Mouse (Mus musculus) adrenal gland, postnatal 14 days (tissue): ENCODE measurements around the gene Sult3a2. TPM values are rescaled to one million over a fixed set of nuclear protein-coding genes. Genes with fewer than 3 reads are reported as not detected.
"Not testable (repeated sequence)": the region's sequence is repeated elsewhere in the genome, so short reads cannot be mapped to it uniquely, and the experiment has no call there.

Source experiments
- DNase-seq: peaks from one replicate; pipeline ENCODE4 v3.0.0; 2021; ENCODE audit warnings: mixed read lengths
- long read RNA-seq, 2 experiments: library from polyadenylated mRNA; stranded (forward); transcript quantifications; one replicate each; pipeline ENCODE4 v2.0.0; 2021
- total RNA-seq: library from RNA; stranded (reverse); gene quantifications from 2 replicates; pipeline ENCODE4 v1.2.3, GENCODE M21; 2021

The Sult3a2 gene
- total RNA-seq = not detected in 2 replicates
- long read RNA-seq, experiment 1 = 0 reads
- long read RNA-seq, experiment 2, partial matches to known transcripts = 0 of 1 reads
- long read RNA-seq, experiment 2, other reads (novel, unspliced or antisense) = 1 of 1 reads

DNA sequence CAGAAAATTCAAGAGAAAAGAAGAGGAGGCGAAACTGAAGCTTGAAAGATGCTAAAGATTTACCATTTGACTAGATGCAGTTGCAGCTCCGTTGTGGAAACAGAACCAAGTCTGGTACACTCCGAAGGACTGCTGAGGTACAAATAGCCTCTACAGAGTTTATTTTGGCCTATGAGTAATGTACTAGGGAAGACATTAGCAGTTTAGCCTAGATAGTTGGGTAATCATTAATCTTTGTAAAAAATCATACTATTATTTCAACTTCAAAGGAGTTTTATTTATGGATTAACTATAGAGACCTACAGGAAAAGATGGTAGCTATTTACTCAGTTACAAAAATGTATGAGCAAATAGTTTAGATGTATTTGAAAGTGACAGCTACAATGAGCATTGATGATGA, at the start of gene Sult3a2:
Gene Sult3a2, minus strand, starts transcription at position 101 of the 400 bp plus-strand sequence.
- no peak for DNase-seq

DNA sequence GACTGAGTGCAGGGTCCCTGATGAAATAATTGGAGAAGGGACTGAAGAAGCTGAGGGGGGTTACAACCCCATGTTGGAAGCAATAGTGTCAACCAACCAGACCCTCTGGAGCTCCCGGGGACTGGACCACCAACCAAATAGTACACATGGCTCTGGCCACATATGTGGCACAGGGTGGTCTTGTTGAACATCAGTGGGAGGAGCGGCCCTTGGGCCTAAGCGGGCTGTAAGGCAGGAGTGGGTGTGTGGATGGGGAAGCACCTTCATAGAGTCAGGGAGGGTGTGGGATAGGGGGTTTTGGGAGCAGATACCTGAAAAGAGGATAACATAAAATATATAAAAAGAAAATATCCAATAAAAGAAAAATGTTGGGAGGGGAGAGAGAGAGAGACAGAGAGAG, 34.4 kb upstream of the Sult3a2 start:
- DNase-seq = no peak

DNA sequence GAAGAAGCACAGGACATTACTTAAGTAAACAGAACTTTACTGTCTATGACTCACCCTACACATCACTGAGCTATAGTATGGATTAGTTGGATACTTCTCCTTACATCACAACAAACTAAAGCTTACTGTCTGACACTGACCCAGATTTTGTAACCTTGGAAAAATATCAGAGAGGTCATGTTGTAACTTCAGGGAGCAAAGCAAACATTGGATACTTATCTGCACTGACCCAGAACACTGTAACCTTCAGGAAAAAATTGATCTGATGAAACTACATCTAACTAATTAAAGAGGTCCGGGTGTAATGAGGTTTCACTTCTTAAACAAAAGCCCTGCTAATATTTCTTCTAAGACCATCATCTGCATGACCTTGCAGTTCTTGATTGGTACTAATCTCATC, 30.4 kb upstream of the Sult3a2 start:
- no peak for DNase-seq

DNA sequence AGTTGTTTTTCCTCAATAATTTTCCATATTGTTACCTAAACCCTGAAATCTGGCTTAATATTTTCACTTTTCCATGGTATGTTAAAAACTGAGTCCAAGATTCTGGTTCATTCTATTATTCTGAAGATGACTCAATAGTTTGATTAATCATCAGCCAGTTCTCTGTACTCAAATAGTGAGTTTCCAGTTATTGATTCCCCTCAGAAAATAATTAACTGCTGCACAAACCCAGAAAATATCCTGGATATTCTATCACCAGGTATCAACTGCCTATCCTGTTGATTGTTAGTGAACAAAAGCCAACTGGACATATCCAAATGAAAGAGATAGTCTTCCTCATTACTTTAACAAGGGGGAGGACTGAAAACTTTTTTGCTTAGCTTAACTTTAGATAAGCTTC, 27.8 kb upstream of the Sult3a2 start:
- DNase-seq = no peak

DNA sequence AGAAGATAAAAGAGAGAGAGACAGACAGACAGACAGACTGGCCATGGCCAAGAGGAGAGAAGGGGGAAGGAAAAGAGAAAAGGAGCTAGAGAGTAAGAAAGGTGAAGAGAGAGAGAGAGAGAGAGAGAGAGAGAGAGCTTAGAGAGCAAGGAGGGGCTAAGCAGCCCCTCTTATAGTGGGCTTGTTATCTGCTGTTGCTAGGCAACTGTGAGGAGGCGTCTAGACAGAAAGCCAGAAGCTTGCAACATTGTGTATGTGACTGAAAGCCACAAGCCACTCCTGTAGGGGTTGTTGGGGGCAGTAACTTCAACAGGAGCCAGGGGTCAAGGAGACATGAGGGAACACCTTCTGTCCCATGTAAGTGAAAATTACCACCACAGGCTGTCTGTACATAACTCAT, 25.3 kb upstream of the Sult3a2 start:
- no peak for DNase-seq

DNA sequence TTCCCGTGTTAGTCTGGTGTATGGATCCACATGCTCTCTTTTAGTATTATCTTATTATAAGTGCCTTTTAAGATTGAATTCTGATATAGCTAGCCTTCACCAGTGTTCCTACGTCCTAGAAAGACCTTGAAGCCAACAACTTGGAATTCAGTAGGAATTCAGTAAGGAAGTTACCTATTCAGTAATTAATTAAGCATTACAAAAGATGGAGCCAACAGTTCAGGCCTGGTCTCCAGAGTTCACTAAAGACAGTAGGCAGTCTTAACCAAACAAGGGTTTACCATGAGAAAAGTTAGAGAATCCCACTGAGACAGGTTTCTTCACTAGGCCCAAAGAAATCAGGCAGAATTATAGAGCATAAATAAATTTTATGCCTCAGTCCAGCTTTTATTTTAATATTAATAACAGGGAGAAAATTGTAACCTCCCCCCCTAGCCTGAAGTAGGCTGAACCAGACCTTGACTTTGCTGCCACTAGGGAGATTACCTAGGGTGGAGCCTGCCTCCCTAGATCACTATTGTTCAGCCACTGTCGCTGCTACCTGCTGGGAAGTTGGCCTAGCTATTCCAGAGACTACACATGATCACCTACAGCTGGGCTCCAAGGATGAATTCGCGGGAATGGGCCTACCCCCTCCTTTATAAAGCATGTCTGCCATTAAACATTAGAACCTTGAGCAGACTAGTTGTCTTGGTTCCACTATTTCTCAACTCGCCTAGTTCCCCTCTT, 10.9 kb upstream of the Sult3a2 start:
- DNase-seq = not testable (repeated sequence)

DNA sequence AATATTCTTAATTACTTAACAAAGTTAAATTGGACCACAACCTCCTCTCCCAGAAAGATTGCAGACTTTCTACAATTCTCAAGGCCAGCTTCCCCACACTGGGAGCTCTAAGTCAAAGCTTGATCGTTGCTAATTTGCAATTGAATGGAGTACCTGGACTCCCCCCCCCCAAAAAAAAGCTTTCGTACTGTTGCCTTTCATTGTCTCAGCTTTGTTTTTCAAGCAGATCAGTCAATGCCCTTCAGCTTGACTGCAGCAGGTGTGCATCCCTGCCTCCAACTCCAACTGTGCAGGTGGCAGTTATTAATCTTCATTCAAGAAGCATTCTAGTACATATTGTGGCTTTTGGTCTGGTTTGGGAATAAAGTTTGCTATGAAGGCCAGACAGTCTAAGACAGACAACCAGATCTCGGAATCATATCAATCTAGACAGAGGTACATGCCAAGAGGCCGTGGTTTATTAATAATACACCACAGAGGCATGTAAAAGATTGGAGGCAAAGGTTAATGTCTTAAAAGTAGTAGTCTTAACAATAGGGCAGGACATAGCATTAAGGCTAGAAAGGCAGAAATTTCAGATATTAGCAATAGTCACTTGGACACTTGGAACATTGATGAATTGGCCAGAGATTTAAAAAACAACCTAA, 9.9 kb upstream of the Sult3a2 start:
- not testable (repeated sequence) for DNase-seq

DNA sequence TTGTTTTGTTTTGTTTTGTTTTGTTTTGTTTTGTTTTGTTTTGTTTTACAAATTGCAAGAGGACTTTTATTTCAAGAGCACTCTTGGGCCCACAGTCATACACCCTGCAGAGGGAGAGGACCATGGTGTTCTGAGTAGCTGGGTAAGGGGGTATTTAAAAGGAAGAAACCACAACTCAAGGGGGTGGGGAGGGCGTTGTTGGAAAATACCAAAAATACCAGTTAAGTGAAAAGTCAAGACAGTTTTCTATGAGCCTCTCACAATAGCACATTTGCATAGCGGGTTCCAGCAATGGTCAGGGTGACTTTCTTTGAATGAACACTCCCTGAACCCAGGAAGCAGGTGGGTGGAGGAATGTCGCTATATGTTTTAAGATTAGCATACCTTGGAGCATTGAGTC, 5.7 kb upstream of the Sult3a2 start:
- not testable (repeated sequence) for DNase-seq

DNA sequence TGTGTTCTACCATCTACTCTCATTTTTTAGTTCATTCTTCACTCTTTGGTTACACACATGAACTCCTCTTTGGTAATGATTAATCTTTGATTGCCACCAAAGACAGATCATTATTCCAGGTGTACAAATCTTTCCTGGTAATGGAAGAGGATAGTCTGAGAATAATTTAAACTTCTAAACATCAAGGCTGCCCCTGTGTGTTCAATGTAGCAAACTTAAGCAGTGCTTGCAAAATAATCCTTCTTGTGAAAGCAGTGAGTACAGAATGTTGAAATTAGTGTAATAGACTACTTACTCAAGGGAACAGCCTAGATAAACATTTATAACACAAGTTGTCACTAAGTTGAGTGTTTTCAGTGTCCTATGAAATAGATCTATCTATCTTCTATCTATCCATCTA, 1.0 kb upstream of the Sult3a2 start:
- no peak for DNase-seq

DNA sequence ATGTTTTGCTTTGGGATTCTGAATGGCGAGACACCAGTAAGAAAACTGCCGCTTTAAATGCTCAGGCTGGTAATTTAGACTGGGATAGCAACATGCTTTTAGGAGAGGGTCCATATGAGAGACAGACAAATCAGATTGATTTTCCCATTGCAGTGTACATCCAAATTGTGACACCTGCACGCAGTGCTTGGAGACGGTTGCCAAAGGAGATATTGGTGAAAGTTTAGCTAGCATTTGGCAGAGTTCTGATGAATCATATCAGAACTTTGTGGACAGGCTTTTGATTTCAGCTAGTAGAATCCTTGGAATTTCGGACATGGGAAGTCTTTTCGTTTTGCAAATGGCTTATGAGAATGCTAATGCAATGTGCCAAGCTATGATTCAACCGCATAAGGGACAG, 51.3 kb downstream of the Sult3a2 start:
- DNase-seq = not testable (repeated sequence)

DNA sequence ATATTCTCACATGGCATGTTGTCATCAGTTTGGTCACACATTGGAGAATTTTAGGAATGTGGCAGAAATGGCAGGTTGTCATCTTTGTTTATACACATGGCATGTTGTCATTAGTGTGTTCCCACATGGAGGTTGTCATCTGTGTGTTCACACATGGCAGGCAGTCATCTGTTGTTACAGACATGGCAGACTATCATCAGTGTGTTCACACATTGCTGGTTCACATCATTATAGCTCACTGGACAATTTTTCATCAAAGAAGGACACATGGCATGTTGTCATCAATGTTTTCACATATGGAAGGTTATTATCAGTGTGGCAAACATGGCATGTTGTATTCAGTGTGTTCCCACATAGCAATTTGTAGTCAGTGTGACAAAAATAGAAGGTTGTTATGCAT, 53.3 kb downstream of the Sult3a2 start:
- DNase-seq = no peak

DNA sequence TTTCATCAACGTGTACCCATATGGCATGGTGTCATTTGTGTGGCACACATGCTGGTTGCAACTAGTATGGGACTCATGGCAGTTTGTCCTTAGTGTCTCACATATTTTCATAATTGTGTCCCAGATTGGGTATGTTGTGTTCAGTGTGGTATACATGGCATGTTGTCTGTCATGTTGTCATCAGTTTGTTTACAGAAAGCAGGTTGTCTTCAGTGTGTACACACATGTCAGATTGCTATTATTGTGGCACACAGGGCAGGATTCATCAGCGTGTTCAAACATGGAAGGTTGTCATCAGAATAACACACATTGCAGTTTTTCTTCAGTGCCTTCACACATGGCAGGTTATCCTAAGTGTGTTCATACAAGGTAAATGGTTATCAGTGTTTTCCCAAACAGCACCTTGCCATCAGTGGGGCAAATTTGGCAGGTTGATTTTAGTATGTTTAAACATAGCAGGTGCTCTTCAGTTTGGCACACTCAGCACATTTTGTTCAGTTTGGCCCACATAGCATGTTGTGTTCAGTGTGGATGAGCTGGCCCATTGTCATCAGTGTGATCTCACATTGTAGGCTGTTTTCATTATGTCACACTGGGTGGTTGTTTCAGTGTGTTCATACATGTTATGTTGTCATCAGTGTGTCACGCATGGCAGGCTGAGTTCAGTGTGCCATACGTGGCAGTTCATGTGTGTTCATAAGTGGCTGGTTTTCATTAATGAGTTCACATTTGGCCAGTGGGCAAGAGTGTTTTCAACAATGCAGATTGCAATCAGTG, 53.9 kb downstream of the Sult3a2 start:
- no peak for DNase-seq

DNA sequence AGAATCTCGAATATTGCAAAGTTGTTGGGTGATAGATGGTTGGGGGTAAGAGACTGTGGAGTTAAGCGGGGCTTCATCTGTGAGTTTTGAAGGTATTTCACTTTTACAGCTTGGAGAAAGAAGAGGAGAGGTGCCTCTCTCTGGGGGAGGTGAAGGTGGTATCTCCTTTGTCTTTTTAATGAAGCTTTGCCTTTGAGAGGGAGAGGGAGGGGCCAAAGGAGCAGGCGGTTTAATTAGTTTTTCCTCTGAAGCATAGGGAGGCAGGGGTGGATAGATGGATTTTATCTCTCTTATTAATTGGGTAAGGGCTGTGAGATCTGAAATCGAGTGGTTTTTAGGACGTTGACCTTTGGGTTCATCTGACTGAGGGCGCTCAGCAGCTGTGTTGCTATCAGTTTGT, 62.7 kb downstream of the Sult3a2 start:
- DNase-seq = no peak

DNA sequence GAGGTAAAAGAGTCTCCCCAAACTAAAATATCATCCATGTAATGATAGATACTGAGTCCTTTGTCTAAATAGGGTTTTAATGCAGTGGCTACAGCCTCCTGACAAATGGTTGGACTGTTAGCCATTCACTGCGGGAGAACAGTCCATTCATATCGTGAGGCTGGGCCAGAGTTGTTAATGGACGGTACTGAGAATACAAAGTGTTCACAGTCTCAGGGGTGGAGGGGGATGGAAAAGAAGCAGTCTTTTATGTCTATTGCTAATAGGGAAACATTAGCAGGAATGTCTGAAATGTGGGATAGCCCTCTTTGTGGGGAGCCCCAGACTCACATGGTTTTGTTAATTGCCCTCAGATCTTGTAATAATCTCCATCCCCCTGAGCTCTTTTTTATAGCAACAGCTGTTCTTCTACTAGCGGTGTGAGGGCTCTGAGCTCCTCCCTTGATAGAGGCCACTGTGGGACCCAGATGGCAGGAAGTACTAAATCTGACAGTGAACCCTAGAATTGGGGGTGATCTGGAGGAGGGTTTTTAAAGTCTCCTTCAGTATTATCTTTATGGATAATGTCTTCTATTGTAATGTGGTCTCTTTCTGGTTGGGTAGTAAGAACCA, 64.6 kb downstream of the Sult3a2 start:
- no peak for DNase-seq

Other genes starting within 250 kb of the Sult3a2 start
- gene Clvs2, start 161.9 kb downstream of the Sult3a2 start, total RNA-seq = 1.5 TPM in 1 of 2 replicates, not detected in the other
- not detected in 2 replicates for gene Sult3a1, start 71.0 kb upstream of the Sult3a2 start, total RNA-seq
- gene Rsph4a, start 118.4 kb upstream of the Sult3a2 start, total RNA-seq = 0.15 TPM in 1 of 2 replicates, not detected in the other
- gene Zup1, start 164.6 kb upstream of the Sult3a2 start, total RNA-seq = 13.3 and 16.8 TPM in 2 replicates
- gene Rwdd1, start 232.9 kb upstream of the Sult3a2 start, total RNA-seq = 81.8 and 98.0 TPM in 2 replicates